Mouse (Mus musculus) urinary bladder, postnatal 36 days (tissue): Measurements from ENCODE around the gene Acod1.

Source experiments
- DNase-seq, 2 experiments: peaks; one replicate each; pipeline ENCODE4 v3.0.0; 2022; ENCODE audit warnings: low spot score in 2 of 2, mixed read lengths in 1 of 2

The Acod1 gene

DNA sequence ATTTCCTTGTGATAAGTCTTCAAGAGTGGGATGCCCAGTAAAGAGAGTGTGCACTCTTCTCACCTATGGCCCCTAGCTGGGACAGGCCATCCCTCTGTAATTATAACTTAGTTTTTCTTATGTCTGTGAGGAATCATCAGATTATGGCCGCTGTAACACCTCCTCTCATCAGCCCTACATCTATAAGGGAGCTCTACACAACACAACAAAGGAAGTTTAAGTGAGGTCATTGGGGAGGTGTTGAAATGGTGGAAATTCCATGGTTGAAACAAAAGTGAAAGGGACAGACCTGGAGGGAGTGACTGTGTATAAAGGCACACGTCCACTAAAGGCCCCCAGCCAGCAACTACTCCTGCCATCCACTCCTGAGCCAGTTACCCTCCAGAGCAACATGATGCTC is at the start of gene Acod1:
Gene Acod1, plus strand, starts transcription at position 301 of the 400 bp plus-strand sequence.
- DNase-seq: no peak

DNA sequence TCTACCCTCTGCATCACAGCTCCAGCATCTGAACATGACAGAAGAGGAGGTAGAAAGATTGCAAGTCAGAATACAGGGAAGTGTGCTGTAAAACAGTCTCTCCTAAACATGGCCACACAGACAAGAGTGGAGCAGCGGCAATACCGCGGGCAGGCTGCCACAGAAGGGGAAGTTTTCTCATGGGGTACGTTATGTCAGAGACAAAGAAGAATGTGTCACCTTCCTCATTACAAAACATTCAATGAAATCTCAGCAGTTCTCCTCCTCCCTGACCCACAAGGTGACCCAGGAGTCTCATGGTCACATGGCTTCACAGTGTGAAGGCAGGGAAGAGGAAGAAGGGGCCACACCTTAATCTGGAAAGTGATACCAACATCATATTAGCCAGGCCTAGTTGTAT is 39.0 kb upstream of the Acod1 start:
- no peak for DNase-seq

DNA sequence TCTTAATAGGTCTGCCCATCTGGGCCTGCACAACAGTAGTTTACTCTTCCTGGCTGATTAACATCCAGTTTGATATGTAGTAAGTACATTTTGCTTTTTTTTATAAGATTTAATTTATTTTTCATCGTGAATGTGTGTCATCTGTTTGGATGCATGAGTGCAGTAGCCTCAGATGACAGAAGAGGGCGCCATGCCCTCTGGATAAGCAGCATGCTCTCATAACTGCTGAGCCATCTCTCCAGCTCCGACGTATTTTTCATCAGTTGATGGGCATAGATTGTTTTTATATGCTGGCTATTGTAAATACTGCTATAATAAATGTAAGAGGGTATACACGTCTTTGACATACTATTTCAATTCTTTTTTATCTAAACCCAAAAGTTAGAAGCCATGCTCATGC is 35.0 kb upstream of the Acod1 start:
- no peak for DNase-seq

DNA sequence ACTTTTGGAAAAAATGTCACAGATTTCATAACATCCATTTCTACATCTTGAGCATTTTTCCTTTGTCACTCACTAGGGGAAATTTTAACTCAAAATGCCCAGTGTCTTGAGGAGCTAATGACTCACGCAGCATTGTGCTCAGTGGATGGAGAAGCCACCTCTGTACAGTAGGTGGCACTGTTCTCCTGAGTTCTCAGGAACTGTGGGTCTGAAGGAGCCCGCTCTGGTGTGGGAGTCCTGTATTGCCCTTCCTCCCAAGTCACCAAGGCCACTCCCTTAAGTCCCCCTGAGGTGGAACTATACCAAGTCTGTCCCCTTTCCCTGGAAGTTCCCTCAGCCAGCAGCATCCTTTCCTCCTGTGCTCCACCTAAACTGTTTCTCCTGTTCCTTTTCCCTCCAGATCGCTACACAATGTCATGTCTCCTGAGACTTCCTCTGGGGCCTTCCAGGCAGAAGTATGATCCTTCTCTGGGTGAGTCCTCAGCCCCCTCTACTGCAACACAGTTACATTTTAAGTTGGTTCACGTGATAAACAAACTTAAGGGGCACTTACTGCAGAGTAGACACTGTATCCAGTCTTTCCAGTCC is 34.1 kb upstream of the Acod1 start:
- DNase-seq: peak; percentile 8 to 42

DNA sequence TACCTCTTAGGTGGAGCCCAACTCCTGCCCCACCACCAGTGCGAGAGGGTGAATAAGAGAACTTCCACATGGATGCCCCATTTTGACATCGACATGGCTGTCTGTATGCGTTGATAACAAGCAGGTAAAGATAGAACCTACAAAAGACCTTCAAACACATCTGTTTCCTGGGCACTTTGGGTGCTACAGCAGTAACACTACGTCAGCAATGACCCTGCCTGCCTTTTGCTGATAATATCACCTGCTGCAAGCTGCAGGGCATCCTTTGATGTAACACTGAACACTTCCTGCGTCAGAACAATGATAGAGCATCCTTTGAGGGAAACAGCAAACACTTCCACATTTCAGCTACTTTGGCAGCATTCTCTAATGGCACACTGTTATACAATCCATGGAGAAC is 29.8 kb upstream of the Acod1 start:
- no peak for DNase-seq

DNA sequence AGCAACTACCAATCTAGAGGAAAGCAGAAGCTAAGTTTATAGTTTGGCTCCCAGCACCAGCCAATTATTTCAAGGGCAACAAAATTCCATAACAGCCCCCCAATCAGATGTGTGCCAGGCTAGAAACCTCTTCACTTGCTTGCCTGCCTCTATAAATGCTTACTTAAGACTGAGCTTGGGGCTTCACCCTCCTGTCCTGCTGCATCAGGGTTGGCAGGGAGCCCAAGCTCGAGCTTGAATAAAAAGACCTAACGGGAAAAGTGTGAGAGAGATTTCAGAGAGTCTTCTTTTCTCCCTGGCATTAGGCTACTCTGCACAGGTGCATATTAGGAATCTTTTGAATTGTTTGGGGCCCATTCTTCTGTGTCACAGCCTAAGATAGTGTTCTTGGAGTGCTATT is 26.7 kb upstream of the Acod1 start:
- no peak for DNase-seq

DNA sequence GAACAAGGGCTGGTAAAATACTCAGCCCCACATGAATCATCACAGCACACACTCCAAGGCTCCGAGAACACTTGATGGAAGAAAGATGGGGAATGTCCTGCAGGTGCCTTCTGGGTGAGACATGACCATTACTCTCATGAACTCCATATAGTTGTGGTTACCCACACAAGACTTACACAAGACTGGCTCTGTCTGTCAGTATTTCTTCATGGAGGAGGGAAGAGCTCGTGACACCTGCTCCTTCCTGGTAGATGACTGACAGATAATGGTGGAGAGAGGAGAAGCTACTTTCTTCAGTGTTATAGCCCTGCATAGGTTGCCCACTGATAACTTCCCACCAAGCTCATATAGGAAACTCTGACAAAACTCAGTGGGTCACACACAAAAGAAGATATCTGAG is 17.6 kb upstream of the Acod1 start:
- DNase-seq: no peak

DNA sequence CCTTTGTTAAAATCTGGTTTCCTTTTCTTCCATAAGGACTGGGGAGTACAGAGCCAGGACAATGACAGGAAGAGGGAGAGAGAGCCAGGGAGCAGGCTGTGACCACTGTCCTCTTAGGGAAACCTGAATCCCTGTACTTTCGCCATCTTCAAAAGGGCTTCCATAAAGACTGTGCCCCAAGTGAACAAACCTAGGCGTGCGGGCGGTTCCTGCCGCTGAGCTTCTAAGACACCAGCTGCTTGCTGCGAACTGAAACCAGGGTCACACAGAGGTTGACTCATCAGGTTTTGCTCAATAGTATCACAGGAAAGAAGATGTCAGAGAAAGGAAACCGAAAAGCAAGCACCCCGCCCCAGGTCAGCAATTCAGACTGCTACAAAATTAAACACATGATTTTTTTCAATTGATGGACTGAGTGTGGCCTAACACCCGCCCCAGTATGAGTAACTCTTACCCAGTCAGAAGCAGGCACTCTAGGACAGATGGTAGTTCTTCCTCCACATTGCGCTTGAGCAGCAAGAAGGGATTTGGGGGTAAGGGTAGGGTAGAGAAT is 13.4 kb upstream of the Acod1 start:
- peak; percentile 8 to 20 for DNase-seq

DNA sequence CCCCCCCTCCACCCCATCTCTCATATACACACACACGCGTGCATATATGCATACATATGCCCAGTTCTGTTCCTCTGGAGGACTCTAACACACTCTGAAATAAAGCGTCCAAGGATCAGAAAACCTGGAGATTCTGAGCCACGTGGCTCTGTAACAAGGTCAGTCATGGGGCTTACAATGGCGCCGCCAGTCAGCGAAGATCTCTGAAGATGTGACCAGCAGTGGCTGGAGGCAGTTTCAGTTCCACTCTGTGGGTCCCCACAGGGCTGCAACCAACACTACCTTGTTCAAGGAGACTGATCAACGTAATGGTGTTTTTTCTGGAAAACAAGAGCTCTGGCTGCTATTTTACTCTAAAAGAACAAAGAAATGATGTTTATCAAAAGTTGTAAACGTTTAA is 12.7 kb upstream of the Acod1 start:
- DNase-seq: no peak

DNA sequence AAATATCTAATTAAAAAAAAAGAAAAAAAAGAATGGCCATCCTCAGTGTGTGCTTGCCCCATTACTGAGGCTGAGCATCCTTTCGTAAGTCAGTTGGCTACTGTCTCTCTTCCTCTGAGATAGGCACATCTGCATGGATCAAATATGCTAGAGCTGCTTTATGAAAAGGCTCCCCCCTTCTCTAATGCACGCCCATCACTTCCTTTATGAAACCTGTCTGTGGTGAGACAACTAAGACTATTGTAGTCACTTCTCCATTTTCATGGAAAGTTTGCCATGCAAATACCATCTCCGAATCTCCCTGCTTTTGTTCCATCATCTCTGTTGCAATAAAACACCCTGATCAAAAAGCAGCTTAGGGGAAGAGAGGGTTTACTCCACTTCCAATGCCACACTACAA is 9.8 kb upstream of the Acod1 start:
- DNase-seq: no peak

DNA sequence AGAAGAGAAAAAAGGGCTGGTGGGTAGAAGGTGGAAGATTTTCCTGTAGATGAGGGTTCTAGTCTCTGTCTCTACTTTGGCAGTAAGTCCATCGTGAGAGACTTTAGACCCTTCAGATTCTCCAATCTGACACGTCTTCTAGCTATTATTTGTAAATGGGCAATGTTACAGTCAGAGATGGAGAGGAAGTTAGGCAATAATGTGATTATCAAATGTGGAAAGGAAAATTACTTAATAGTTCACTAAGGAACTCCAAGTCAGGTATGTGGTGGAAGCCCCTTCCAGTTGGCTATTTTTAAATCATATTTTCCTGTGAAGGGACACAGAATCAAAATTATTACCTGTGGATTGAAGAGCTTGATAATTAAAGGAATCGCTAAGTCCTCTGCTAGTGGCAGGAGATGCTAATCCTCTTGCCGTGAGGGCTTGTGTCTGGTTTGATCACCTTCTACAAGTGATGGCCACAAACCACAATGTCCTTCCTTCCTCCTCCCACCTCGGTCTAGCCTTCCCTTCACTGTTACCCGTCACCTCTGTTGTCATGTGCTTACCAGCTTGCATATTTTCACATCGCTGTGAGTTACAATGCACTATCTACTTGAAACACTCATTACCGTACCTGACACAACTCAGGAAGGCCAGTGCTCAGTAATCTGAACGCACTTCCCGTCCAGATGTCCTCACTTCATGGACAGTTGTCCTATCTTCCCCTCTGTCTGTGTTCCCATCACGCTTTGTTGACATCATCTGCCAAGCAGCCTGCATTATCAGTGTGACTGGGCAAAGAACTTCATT is 1.7 kb downstream of the Acod1 start:
- DNase-seq: no peak

DNA sequence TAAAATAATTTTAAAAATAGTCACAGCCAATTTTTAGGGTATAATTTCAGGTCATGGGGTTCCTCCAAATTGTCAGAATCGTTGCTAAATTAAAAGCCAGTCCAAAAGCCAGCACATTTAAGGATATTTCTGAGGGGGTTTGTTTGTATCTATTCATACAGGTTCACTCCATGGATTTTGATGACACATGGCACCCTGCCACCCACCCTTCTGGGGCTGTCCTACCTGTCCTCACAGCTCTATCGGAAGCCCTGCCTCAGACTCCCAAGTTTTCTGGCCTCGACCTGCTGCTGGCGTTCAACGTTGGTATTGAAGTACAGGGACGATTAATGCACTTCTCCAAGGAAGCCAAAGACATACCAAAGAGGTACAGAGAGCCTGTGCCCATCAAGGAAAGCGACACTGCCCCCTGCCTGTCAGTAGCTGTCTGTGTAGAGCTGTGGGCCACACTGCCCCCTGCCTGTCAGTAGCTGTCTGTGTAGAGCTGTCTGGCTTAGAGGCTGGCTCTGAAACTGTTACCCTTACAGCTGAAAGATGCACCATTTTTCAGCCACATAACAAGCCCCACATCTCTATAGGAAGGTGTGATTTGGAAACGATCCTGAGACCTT is 4.5 kb downstream of the Acod1 start:
- DNase-seq: peak; percentile 81

DNA sequence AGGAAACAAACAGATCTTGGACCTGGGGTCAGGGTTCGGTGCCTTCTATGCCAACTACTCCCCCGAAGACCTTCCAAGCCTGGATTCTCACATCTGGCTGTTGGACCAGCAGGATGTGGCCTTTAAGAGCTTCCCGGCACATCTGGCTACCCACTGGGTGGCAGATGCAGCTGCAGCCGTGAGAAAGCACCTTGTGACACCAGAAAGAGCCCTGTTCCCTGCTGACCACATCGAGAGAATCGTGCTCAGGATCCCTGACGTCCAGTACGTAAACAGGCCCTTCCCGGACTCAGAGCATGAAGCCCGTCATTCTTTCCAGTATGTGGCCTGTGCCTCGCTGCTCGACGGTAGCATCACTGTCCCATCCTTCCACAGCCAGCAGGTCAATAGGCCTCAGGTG is 8.0 kb downstream of the Acod1 start:
- DNase-seq: no peak

DNA sequence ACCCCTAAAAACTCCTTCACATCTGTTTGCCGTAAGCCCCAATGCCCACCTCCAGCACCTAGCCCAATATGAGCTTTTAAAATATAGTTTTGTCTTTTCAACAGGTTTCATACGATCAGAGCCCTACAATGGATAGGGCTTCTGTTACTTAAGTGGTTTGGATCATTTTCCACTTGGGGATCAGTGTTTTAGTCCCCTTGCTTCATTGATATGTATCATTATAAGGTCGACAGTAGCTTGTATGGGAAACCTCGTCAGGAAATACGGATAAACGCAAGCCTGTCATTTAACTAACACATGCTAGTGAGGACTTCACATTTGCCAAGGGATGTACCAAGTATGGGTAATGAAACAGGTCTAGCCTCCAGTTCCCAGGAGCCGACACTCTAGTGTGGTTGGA is 9.8 kb downstream of the Acod1 start:
- no peak for DNase-seq

DNA sequence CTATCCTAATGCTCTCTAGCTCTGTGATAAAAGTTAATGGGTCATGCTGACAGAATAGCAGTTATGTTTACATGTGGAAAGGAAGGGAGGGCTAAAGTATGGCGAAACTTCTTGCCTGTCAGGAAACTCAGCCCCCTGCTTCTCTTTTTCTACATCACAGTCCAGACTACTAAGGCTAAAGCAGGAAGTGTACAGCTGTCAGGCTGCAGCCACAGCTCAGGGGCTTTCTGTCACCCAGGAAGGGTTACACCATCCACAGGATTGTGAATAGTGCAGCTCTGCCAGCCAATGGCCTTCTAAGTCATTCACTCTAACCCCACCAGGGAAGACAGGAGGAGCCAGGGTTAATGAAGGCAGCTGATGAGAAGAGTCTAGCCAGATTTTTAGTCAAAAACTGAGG is 12.2 kb downstream of the Acod1 start:
- DNase-seq: no peak

DNA sequence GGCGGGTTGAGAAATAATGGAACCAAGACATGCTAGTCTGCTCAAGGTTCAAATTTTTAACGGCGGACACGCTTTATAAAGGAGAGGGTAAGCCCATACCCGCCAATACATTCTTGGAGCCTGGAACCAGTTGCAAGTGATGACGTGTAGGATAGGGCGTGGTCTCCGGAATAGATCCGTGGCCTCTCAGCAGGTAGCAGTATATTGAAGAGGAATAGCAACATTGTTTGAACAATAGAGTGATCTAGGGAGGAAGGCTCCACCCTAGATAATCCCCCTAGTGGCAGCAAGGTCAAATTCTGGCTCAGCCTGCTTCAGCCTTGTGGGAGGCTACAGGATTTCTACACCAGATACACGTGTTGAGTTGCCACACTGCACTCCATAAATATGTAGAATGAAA is 12.7 kb downstream of the Acod1 start:
- DNase-seq: no peak

DNA sequence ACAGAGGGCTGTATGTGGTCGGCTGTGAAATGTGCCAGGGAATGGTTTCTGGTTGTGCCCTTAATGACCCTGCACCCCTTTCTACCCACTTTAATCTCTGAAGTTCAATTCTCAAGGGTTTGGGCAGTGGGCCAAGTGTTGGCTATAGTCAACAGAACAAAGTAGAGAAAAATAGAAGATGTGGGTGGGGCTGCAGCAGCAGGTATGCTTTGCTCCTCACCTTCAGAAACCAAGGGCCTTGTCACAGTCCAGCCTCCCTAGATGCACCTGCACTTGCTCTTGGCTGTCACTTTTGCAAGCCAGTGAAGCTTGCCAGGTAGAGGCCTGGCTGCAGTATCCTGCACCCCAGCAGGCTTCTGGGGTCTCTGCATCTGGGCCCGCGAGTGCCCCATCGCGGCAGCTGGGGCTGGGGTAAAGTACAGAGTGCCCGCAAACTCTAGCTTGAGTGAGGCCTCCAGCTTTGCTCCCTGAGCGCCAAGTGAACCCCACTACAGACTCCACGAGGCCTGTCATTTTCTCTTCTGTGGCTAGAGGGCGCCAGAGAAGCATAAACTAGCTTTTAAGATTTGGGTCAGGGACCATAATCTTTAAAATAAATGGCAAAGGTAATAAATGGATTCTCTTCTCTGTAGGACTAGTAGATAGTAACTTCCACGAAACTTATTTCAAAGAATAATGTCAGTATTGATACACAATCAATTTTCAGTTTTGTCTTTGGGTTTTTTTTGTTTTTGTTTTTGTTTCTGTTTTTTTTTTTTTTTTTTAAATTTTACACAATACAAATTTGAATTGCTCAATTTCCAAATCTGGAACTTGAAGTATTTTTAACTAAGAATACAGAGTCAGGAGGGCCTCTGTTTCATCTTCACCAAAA is 18.8 kb downstream of the Acod1 start:
- peak; percentile 54 to 70 for DNase-seq

DNA sequence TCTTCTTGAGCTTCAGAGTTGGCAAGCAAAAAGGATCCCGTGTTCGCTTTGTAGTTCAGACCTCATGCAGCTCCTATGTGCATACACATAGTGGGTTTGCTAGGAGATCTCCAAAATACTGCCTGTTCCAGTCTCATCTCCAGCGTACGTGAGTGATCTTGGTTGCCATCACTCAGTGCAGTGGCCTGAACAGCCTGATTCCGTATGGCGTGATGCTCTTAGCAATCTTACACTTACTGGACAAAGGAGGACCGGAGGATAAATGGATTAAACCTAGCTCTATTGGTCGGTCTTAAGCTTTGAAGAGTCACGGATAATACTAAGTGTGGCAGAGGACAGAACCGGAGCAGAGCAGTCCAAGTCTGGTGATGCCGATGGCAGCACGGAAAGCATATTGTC is 22.7 kb downstream of the Acod1 start:
- no peak for DNase-seq

DNA sequence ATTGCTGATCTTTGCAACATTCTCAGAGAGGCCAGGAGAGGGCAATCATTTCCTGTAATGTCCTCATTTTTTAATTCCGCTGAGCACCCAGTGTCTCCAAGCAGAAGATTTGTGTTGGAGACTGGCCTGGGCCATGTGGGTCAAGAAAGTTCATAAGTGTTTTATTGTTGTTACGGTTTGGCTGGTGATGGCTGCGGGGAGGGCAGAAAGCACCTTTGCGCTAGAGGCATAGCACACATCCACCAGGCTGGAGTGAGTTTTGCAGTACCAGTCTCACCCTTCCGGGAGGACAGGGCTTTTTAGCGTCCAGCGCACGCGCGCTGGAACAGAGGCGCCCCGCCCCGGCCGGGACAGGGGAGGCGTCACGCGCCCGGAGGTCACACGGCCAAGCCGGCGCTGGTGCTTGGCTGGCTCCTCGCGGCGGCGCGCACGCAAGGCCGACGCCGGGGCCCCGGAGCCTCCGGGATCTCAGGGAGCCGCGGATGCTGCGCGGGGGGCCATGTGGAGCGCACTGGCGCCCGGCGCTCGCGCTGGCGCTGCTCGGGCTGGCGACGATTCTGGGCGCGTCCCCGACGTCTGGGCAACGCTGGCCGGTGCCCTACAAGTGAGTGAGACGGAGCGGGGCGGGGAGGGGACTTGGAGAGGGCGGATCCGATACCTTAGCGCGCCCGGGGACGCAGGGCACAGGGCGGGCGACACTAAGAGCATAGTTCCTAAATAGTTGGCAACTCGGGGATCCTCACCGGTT is 23.3 kb downstream of the Acod1 start, which contains the start of gene Cln5:
Gene Cln5, plus strand, starts transcription at position 353 of the 748 bp plus-strand sequence.
- peak; percentile 91 to 95 for DNase-seq

DNA sequence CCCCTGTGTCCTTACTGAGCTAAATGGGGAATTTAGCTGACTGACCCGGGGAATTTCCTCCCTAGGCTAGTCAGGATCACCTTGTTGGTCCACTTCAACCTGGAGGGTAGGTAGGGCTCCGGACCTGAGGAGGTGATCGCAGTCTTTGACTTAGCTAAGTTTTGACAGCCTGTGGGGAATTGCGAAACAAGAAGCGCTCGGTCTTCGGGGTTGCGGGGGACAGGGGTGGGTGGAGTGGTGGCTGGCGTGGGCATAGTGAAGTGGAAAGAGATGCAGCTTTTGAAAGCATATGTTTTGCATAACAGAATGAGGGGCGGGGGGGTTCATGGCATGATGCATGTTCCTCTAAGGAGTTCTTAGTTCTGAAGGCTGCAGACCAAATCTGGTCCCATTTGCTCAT is 24.0 kb downstream of the Acod1 start:
- DNase-seq: peak in 1 of 2 experiments; percentile 31

DNA sequence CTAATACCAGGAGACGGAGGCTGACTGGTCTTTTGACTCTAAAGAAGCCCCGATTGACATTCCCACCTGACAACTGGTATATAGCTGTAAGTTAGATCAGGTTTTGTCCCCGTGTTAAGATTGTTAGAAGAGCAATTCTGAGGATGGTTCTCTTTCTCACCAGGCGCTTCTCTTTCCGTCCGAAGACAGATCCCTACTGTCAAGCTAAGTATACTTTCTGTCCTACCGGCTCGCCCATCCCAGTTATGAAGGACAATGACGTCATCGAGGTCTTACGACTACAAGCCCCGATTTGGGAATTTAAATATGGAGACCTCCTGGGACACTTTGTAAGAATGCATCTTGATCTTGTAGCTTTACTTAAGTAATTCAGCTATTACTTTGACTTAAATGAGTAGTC is 24.7 kb downstream of the Acod1 start:
- no peak for DNase-seq
